Mouse (Mus musculus): ENCODE results near the gene Olfr1308.

Olfr1308 gene

DNA sequence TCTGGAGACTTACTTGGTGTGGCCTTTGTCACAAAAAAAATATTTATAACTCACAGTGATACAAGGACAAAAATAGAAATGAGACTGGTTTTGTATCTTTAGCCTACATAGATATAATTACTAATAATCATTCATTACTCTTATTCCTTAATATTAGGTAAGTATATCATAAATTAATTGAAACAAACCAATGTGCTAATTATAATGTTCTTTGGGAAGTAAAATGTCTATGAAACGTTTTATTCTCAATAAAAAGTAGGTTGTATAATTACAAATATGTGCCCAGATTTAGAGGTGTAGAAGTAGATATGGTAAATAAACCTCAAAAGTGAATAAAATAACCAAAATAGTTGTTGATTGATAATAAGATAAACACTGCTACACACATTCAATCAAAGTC lies at the start of gene Olfr1308:
Gene Olfr1308, minus strand, starts transcription at position 101 of the 400 bp plus-strand sequence.
- no peak for DNase-seq

DNA sequence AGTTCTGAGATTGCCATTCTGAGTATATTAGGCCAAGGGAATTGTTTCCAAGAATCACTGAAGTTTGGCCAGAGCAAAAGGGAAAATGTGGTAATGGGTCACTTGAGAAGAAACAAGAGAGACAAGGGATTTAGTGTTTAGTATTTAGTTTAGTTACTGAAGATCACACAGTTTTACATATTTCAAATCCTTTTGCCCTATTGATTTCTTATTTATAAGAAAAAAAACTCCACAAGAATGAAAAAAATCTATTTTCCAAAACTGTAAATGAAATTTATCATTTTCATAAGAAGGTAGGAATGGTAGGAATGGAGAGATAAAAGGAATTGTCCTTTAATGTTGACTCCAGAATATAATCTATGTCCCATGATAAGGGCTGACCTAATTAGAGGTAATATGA lies 47.9 kb upstream of the Olfr1308 start, which contains the start of gene Olfr1310:
Gene Olfr1310, minus strand, starts transcription at position 101 of the 400 bp plus-strand sequence.
- no peak for DNase-seq

DNA sequence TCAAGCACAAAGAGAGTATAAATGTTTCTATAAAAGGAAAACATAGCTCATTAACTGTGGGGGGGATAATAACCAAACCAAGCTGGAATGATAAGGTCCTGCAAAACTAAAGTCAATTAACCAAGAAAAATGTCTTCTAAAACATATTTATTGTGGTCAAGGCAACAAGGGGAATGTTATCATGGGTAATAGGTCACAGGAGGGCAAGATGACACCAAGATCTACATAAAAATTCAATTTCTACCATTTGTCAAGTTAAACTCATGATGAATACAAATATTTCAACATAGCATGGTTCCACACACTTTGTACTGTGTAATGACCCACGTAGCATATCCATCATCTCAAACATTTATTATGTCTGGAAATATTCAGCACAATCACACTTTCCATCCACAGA lies 25.4 kb upstream of the Olfr1308 start, which contains the start of gene Olfr1309:
Gene Olfr1309, minus strand, starts transcription at position 101 of the 400 bp plus-strand sequence.
- DNase-seq, result no peak

DNA sequence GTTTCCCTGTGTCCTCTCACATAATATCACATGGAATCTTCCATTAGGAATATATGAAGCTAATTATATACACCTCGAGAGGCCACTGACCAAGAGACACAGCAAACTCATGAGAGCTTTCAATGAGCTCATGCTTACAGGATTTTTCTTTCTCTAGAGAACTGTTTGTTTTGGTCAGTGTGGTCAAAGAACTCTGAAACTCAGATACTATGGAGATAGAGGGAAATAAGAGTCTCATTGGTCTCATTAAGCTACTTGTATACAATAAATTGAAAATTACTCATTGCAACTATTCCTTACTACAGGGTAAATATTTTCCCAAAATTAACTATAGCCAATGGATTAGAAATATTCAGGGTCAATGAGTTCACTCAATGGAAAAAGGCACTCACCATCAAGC lies 15.4 kb downstream of the Olfr1308 start, which contains the start of gene Olfr1307:
Gene Olfr1307, minus strand, starts transcription at position 101 of the 400 bp plus-strand sequence.
- DNase-seq, result no peak

DNA sequence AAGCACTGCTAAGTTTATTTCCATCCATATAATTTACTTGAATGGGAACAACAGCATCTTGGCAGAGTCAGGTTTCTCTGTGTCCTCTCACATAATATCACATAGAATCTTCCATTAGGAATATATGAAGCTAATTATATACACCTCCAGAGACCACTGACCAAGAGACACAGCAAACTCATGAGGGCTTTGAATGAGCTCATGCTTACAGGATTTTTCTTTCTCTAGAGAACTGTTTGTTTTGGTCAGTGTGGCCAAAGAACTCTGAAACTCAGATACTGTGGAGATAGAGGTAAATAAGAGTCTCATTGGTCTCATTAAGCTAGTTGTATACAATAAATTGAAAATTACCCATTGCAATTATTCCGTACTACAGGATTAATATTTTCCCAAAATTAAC lies 48.6 kb downstream of the Olfr1308 start, which contains the start of gene Olfr1306:
Gene Olfr1306, minus strand, starts transcription at position 101 of the 400 bp plus-strand sequence.
- no peak for DNase-seq

Data from thymus, postnatal 36 days (tissue).